Mouse (Mus musculus): ENCODE data around the gene Fbxo36.

- TF ChIP-seq POLR2A (IDR thresholded peaks at IDR 0.05; ENCODE audit: insufficient read depth, low read depth, low read length): no peak
- no peak for TF ChIP-seq CTCF (IDR thresholded peaks at IDR 0.05; ENCODE audit: insufficient read depth, low read depth, low read length)
Observed at GRCm38 (mm10) chr1:84843366-84843765, 3.7 kb downstream of the Fbxo36 start.

Data from olfactory bulb, adult 2 months (tissue).